Mouse (Mus musculus): Measurements from ENCODE around the gene Zfp827. TPM values are rescaled to one million over a fixed set of nuclear protein-coding genes. Genes with fewer than 3 reads are reported as not detected.

Zfp827 gene
- polyA plus RNA-seq (2015; fragmentation: Nextera tagmentation; extraction: Ambion mirVana) = 14.3 and 14.9 TPM in 2 replicates

DNA sequence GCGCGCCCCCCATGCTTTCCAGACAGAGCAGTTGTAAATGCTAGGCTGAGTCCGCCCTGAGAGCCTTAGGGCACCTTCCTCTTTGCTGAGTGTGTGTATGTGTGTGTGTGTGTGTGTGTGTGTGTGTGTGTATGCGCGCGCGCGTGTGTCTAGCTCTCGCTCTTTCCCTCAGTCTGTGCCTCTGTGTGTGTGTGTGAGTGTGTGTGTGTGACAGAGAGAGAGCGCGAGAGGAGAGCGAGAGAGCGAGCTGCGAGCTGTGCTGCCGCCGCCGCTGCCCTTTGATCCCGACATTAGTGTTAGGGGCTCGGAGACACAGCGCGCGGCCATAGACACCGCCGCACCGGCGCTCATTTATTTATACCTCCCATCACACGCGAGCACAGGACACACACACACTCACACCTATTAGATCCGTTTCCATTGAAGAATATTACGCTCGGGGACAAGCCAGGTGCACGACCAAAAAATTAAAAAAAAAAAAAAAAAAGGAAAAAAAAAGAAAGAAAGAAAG lies at the start of gene Zfp827:
Gene Zfp827, plus strand, starts transcription at position 461 of the 511 bp plus-strand sequence.
- Histone ChIP-seq H3K4me1 (peaks cover 34% of the 10 kb centered on the region), H3K4me3 (peak within 1 kb of the TSS; percentile 86), H3K9ac (peak within 1 kb of the TSS; percentile 99), H3K9me3 (no peaks in the 10 kb centered on the region), H3K27ac (peak within 1 kb of the TSS; percentile 100), H3K36me3 (no peaks in the 10 kb centered on the region), H3K4me2 (replicated peaks) (peak within 1 kb of the TSS; percentile 83), H3K27me3 (no peaks in the 10 kb centered on the region)
- ATAC-seq (ENCODE audit: low FRiP score, low read depth) = peak; percentile 34
- under 1% methylated on average over 31 of the region's 32 CpGs for WGBS

DNA sequence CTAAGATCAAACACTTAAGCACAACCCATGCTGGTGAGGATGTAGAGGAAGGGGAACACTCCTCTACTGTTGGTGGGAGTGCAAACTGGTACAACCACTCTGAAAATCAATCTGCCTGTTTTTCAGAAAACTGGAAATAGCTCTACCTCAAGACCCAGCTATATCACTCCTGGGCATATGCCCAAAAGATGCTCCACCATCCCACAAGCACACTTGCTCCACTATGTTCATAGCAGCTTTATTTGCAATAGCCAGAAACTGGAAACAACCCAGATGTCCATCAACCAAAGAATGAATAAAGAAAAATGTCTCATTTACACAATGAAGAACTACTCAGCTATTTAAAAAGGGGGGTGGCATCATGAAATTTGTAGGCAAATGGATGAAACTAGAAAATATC lies 23.9 kb upstream of the Zfp827 start:
- H3K27me3 ChIP-seq = no peaks in the 10 kb centered on the region
- H3K9ac ChIP-seq = no peak overlapping the region
- no peaks in the 10 kb centered on the region for H3K9me3 ChIP-seq
- H3K27ac ChIP-seq = no peak overlapping the region
- H3K4me1 ChIP-seq = no peaks in the 10 kb centered on the region
- no peak overlapping the region for H3K4me3 ChIP-seq
- no peak overlapping the region for H3K4me2 ChIP-seq (replicated peaks)
- no peaks in the 10 kb centered on the region for H3K36me3 ChIP-seq
- ATAC-seq (ENCODE audit: low FRiP score, low read depth) = no peak

DNA sequence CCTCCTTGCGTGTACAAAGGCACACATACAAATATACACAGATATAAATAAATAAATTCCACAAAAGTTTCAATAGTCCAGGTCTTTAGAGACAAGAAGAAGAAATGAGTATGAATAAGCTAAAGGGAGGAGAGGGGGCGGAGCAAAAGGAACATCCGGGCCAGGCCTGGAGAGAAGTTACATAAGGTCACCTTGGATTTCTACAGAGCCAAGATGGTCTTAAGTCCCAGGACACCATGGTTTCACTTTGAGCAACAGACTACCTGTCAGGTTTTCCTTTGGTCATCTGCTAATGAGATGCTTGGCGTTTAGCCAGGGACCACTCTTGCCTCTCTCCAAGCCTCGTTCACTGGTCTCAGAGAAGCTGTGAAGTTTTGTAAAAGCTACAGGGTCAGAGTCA lies 13.2 kb upstream of the Zfp827 start:
- H3K36me3 ChIP-seq = no peaks in the 10 kb centered on the region
- no peak for ATAC-seq (ENCODE audit: low FRiP score, low read depth)
- H3K9me3 ChIP-seq = no peaks in the 10 kb centered on the region
- H3K4me1 ChIP-seq = no peaks in the 10 kb centered on the region
- H3K4me3 ChIP-seq = no peak overlapping the region
- no peak overlapping the region for H3K4me2 ChIP-seq (replicated peaks)
- WGBS = 76% methylated on average over 5 of the region's 5 CpGs
- H3K27ac ChIP-seq = no peak overlapping the region
- no peak overlapping the region for H3K9ac ChIP-seq
- no peaks in the 10 kb centered on the region for H3K27me3 ChIP-seq

DNA sequence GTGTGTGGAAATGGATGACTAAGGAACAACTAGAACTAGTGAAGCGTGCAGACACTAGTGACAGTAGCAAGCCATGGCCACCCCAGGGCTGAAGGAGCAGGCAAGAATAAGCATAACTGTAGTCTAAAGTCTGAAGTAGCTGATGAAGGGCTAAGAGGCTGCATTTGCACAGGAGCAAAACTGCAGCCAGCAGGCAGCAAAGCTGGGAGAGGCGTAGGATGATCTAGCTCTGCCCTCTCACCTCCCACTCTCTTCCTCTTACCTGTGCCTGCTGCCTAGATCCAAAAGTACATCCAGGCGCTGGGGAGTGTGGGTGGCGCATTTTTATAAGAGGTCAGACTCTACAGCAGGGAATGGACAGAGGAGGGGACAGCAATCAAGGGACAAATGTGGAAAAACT lies 12.2 kb upstream of the Zfp827 start:
- no peak for ATAC-seq (ENCODE audit: low FRiP score, low read depth)
- Histone ChIP-seq H3K4me3 (no peak overlapping the region), H3K9me3 (no peaks in the 10 kb centered on the region), H3K4me1 (no peaks in the 10 kb centered on the region), H3K27me3 (no peaks in the 10 kb centered on the region), H3K27ac (no peak overlapping the region), H3K36me3 (no peaks in the 10 kb centered on the region), H3K9ac (no peak overlapping the region), H3K4me2 (replicated peaks) (no peak overlapping the region)
- WGBS = 86% methylated on average over 4 of the region's 4 CpGs

DNA sequence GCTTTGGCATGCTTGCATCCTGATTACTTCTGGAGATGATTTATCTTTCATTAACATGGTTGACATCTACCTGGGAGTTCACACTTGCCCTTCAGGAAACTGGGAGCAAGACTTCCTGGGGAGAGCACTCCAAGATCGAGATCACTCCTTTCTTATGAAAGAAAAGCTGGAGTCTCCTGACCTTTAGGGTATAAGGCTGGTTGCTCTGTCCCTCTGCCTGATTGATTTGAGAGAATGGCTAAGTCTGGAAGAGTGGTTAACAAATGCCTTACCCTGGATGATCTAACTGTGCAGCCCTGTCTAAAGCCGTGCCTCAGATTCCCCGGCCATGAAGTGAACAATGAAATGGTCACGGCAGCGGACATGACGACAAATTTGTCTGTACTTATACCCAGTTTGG lies 11.7 kb upstream of the Zfp827 start:
- Histone ChIP-seq H3K4me1 (0 out of 2 replicates have a peak, but pooled peaks cover under 1% of the 10 kb centered on the region), H3K4me3 (no peak overlapping the region), H3K9ac (no peak overlapping the region), H3K4me2 (replicated peaks) (no peak overlapping the region), H3K27me3 (no peaks in the 10 kb centered on the region), H3K36me3 (no peaks in the 10 kb centered on the region), H3K27ac (no peak overlapping the region), H3K9me3 (no peaks in the 10 kb centered on the region)
- no peak for ATAC-seq (ENCODE audit: low FRiP score, low read depth)
- WGBS = 68% methylated on average over 6 of the region's 6 CpGs

DNA sequence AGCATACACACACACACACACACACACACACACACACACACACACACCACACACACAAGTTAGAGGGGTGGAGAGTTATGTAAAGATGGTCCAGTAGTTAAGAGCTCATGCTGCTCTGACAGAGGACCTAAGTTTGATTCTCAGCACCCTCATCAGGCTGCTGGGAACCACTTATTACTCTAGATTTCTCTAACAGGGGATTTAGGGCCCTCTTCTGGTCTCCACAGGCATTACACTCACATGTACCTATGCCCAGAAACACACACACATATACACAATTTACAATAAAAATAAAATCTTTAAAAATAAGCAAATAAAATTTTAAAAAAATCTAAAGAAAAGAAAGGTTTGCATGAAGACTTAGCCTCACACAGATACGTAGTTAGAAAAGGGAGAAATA lies 4.3 kb upstream of the Zfp827 start:
- Histone ChIP-seq H3K27me3 (no peaks in the 10 kb centered on the region), H3K4me1 (peaks cover 20% of the 10 kb centered on the region), H3K4me3 (no peak overlapping the region), H3K4me2 (replicated peaks) (no peak overlapping the region), H3K36me3 (no peaks in the 10 kb centered on the region), H3K9me3 (no peaks in the 10 kb centered on the region), H3K27ac (no peak overlapping the region), H3K9ac (no peak overlapping the region)
- ATAC-seq (ENCODE audit: low FRiP score, low read depth) = no peak
- 94% methylated on average over 1 of the region's 1 CpGs for WGBS

DNA sequence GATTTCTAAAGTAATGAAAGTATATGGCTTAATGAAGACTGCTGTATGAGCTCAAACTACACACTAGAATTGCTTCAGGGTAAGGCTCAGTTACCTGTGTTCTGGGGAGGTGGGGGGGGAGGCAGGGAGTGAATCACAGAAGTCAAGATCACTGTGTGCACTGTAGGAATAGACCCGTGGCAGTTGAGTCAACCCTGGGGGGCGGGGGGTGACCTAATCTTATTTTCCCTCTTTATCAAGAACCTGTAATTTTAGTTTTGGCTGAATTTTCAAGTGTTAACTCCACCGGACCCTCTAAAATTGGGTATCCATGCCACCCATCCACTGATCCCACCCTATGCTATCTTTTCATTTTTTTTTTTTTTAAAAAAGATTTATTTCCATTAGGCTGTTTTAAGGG lies 918 bp upstream of the Zfp827 start:
- H3K27ac ChIP-seq = no peak overlapping the region
- no peak for ATAC-seq (ENCODE audit: low FRiP score, low read depth)
- no peaks in the 10 kb centered on the region for H3K9me3 ChIP-seq
- no peaks in the 10 kb centered on the region for H3K36me3 ChIP-seq
- 23% methylated on average over 3 of the region's 3 CpGs for WGBS
- peak overlapping the region; percentile 86; the same call in 1 of the 2 replicates for H3K4me3 ChIP-seq
- no peaks in the 10 kb centered on the region for H3K27me3 ChIP-seq
- peak overlapping the region; percentile 99 for H3K9ac ChIP-seq
- H3K4me2 ChIP-seq (replicated peaks) = peak overlapping the region; percentile 83
- H3K4me1 ChIP-seq = peaks cover 27% of the 10 kb centered on the region

DNA sequence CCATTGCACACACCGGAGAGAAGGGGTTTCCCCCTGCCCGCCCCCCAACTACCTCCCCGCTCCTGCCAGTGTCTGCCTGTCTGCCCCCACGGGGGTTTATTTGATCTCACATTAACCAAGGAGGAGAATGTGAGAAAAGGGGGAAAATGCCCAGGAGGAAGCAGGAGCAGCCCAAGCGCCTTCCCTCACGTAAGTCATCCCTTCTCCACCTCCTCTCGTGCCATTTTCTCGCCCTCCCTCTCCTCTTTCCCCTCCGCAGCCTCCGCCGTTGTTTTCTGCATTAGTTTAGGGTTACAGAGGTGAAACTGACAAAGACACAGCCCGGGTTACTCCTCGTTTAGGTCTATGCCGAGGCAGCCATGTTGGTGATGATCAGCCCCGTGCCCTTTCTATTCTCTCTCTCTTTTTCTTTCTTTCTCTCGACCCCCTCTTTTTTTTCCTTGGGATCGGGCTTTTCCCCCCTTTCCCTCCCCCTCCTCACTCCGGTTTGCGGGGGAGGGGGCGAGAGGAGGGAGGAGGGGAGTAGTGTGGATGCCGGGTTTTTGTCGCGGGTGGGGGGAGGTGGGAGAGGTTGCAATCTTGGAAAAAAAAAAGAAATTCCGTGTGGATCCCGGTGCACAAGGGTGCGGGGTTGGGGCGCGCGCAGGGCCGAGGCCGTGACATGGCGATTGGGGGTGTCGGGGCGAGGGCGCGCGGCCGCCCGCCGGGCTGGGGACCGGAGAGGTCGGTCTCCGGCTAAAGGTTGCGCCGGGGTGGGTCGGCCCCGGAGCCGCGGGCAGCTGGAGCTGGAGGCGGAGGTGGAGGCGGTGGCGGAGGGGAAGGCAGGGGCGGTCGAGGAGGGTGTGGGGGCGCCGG lies 531 bp downstream of the Zfp827 start:
- H3K9ac ChIP-seq = peak overlapping the region; percentile 99
- no peaks in the 10 kb centered on the region for H3K27me3 ChIP-seq
- H3K9me3 ChIP-seq = no peaks in the 10 kb centered on the region
- peak overlapping the region; percentile 86 for H3K4me3 ChIP-seq
- H3K27ac ChIP-seq = peak overlapping the region; percentile 100
- H3K4me2 ChIP-seq (replicated peaks) = peak overlapping the region; percentile 83
- peaks cover 41% of the 10 kb centered on the region for H3K4me1 ChIP-seq
- H3K36me3 ChIP-seq = no peaks in the 10 kb centered on the region
- WGBS = 1% methylated on average over 33 of the region's 56 CpGs
- no peak for ATAC-seq (ENCODE audit: low FRiP score, low read depth)

DNA sequence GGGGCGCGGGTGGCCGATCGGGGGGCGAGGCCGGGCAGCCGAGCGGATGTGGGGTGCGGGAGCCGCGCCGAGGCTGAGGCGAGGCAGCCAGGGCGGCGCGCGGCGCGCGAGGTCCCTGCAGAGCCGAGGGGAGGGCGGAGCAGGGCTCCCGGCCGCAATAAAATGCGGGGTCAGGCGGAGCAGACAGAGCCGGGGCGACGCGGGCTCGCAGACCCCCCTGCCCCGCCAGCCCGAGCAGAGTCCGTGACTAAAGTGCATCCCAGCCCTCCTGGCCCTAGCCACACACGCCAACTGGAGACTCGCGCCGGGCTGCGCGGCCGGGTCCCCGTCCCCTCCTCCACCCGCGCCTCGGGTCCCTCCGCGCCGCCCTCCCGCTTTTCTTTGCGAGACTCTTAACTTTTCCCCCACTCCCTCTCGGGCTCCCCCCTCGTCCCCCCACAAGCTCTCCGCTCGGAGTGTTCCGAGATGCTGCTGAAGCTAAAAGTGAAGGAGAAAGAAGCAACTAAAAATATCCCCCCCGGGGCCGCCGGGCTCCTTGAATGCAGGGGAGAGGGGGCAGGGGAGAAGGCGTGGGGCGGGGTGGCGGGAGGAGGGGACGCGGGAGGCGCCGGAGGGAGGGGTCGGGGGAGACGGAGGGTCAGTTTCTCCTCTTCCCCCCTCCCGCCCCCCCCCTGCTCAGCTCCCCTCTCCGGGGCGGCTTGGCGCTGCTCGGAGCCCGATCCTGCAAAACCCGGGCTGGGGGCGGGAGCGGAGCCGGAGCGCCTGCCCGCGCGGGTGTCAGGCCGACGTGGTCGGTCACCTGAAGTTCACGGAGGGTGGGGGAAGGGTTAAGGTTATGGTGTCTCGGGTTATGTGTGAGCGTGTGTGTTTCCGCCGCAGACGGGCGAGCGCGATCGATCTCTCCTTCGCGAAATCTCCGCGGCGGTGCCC lies 1.4 kb downstream of the Zfp827 start:
- peaks cover 50% of the 10 kb centered on the region for H3K4me1 ChIP-seq

DNA sequence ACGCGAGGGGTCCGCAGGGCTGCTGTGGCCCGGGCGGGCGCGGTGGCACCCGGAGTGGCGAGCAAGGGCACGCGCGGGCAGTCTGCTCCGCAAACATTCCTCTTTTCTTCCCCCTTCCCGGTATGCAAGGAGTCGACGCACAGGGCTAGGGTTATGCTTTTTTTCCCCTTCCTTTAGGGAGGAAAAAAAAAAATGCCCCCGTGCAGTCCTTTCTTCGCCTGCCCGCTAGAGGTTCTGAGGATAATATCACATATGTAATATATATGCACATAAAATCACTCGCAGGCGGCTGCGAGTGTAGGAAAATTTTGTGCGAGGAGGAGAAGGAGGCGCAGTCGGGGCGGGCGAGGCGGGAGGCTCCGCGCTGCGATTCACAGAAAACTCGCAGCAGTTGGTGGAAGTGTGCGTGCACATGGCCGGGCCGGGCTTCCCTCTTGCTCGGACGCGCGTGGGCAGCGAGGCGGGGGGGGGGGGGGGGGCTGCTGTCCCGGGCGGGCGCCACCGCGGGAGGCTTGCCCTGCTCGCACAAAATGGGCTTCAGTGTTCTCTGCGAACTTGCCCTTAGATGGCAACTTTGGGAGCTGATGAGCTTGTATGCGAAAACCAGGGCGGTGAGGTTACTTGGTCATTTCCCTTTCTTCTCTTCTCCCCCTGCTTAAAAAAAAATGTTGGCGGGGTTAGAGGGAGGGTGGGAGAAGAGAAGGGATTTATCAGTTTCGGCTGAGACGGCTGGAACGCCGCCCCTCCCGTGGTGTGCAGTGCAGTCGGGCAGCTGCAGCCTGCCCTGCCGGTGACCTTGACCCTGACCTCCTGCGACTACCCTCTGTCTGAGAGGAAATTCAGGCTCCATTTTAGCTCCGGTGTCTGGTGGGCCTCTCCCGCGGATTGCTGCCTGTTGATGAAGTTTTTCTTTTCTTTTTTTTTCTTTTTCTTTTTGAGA lies 2.4 kb downstream of the Zfp827 start:
- H3K27ac ChIP-seq = peak overlapping the region; percentile 100
- under 1% methylated on average over 53 of the region's 62 CpGs for WGBS
- peak; percentile 26 for ATAC-seq (ENCODE audit: low FRiP score, low read depth)
- H3K4me2 ChIP-seq (replicated peaks) = peak overlapping the region; percentile 83
- peak overlapping the region; percentile 86 for H3K4me3 ChIP-seq
- no peaks in the 10 kb centered on the region for H3K27me3 ChIP-seq
- H3K9me3 ChIP-seq = no peaks in the 10 kb centered on the region
- no peaks in the 10 kb centered on the region for H3K36me3 ChIP-seq
- H3K4me1 ChIP-seq = peaks cover 50% of the 10 kb centered on the region
- H3K9ac ChIP-seq = peak overlapping the region; percentile 99

More for the DNA sequence above, 1.4 kb downstream of the Zfp827 start:
- H3K36me3 ChIP-seq = no peaks in the 10 kb centered on the region
- under 1% methylated on average over 65 of the region's 99 CpGs for WGBS
- peak overlapping the region; percentile 83 for H3K4me2 ChIP-seq (replicated peaks)
- H3K9me3 ChIP-seq = no peaks in the 10 kb centered on the region
- H3K27ac ChIP-seq = peak overlapping the region; percentile 100
- peak overlapping the region; percentile 86 for H3K4me3 ChIP-seq
- peak; percentile 78 for ATAC-seq (ENCODE audit: low FRiP score, low read depth)
- peak overlapping the region; percentile 99 for H3K9ac ChIP-seq
- H3K27me3 ChIP-seq = no peaks in the 10 kb centered on the region

DNA sequence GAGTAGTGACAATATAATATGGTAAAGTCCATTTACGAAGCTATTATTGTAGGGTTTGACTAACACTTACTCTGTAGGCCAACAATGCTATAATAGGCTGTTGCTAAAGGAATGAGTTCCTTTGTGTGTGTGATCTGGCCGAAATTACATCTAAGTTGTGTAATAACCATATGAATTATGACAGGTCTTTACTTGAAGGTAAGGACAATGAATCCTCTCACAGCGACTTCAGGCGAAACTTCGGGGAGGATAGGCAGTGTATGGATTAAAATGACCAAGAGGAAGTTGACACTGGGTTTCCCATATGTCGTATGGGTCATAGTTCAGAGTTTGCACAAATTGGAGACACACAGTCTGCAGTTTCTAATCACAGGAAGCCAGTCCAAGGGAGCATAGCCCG lies 9.3 kb downstream of the Zfp827 start:
- Histone ChIP-seq H3K4me2 (replicated peaks) (no peak overlapping the region), H3K27ac (no peak overlapping the region), H3K9me3 (no peaks in the 10 kb centered on the region), H3K4me1 (peaks cover 22% of the 10 kb centered on the region), H3K36me3 (peaks cover 21% of the 10 kb centered on the region), H3K4me3 (no peak overlapping the region), H3K27me3 (no peaks in the 10 kb centered on the region), H3K9ac (no peak overlapping the region)
- no peak for ATAC-seq (ENCODE audit: low FRiP score, low read depth)
- WGBS = 77% methylated on average over 7 of the region's 7 CpGs

Data from limb, embryonic 13.5 days (tissue).